Mouse (Mus musculus) neural tube, embryonic 12.5 days (tissue): ENCODE measurements at regions not wholly inside any gene's neighbourhood (a gene's known extent, or its start where the extent isn't known, plus 50 kb on each side); places are given as distances from the start of the nearest gene placed in this dataset.

Experiments
- ATAC-seq: fragments of 200-750 bp; cut with Nextera tagmentation; 2 replicates; pipeline ENCODE4 v1.8.0; 2017; ENCODE audit warnings: low read depth, mild to moderate bottlenecking, moderate TSS enrichment, moderate library complexity; ENCODE audit not compliant: low FRiP score
- H3K27ac ChIP-seq: fragments of 300-500 bp; sonication (generic); 2 replicates; pipeline ENCODE4 v1.5.1; 2016
- H3K27me3 ChIP-seq: fragments of 300-500 bp; sonication (generic); replicated peaks from 2 replicates; pipeline ENCODE4 v1.6.1; 2016; ENCODE audit warnings: mild to moderate bottlenecking
- H3K36me3 ChIP-seq: fragments of 300-500 bp; sonication (generic); 2 replicates; pipeline ENCODE4 v1.6.1; 2016; ENCODE audit warnings: mild to moderate bottlenecking
- H3K4me1 ChIP-seq: fragments of 300-500 bp; sonication (generic); 2 replicates; pipeline ENCODE4 v1.6.1; 2016
- H3K4me2 ChIP-seq: fragments of 300-500 bp; sonication (generic); replicated peaks from 2 replicates; pipeline ENCODE4 v1.6.1; 2016; ENCODE audit warnings: mild to moderate bottlenecking
- H3K4me3 ChIP-seq: fragments of 300-500 bp; sonication (generic); 2 replicates; pipeline ENCODE4 v1.5.1; 2016
- H3K9ac ChIP-seq: fragments of 300-500 bp; sonication (generic); 2 replicates; pipeline ENCODE4 v1.6.1; 2016; ENCODE audit warnings: mild to moderate bottlenecking
- H3K9me3 ChIP-seq: fragments of 300-500 bp; sonication (generic); 2 replicates; pipeline ENCODE4 v1.6.1; 2016; ENCODE audit warnings: mild to moderate bottlenecking
- WGBS: fragments of 180-500 bp; shearing (Covaris S2); methylation state at CpG from one replicate; pipeline ENCODE4 v1.1.7; 2016; 5-methylcytosine and 5-hydroxymethylcytosine counted together

GRCm38 (mm10) chr4:67899109-67899508 is 1055.1 kb downstream of the Brinp1 start:
- Histone ChIP-seq H3K27me3 (no peaks in the 10 kb centered on the region), H3K9ac (no peak overlapping the region), H3K9me3 (no peaks in the 10 kb centered on the region), H3K27ac (no peak overlapping the region), H3K36me3 (no peaks in the 10 kb centered on the region), H3K4me2 (no peak overlapping the region), H3K4me1 (no peaks in the 10 kb centered on the region), H3K4me3 (no peak overlapping the region)
- WGBS, result 81% methylated on average over 1 of the region's 1 CpGs
- ATAC-seq, result no peak

- H3K27ac ChIP-seq, result no peak overlapping the region
- no peak overlapping the region for H3K4me2 ChIP-seq
Observed at GRCm38 (mm10) chr4:67891946-67892575, 1062.1 kb downstream of the Brinp1 start.

GRCm38 (mm10) chr4:67887954-67888353 is 1060.6 kb downstream of the Tlr4 start:
- Histone ChIP-seq H3K9ac (no peak overlapping the region), H3K27ac (no peak overlapping the region), H3K36me3 (no peaks in the 10 kb centered on the region), H3K4me1 (no peaks in the 10 kb centered on the region), H3K4me3 (no peak overlapping the region), H3K4me2 (no peak overlapping the region), H3K9me3 (no peaks in the 10 kb centered on the region), H3K27me3 (no peaks in the 10 kb centered on the region)
- ATAC-seq, result no peak

More at GRCm38 (mm10) chr4:67891946-67892575, 1062.1 kb downstream of the Brinp1 start:
- no peak overlapping the region for H3K4me3 ChIP-seq
- H3K4me1 ChIP-seq, result no peaks in the 10 kb centered on the region
- ATAC-seq, result no peak
- H3K9ac ChIP-seq, result no peak overlapping the region
- H3K27me3 ChIP-seq, result no peaks in the 10 kb centered on the region
- WGBS, result 83% methylated on average over 1 of the region's 1 CpGs
- H3K36me3 ChIP-seq, result no peaks in the 10 kb centered on the region
- no peaks in the 10 kb centered on the region for H3K9me3 ChIP-seq

- no peak overlapping the region for H3K4me2 ChIP-seq
- no peak overlapping the region for H3K9ac ChIP-seq
- no peaks in the 10 kb centered on the region for H3K36me3 ChIP-seq
- H3K9me3 ChIP-seq, result no peaks in the 10 kb centered on the region
- ATAC-seq, result no peak
- no peak overlapping the region for H3K27ac ChIP-seq
- H3K27me3 ChIP-seq, result no peaks in the 10 kb centered on the region
- no peaks in the 10 kb centered on the region for H3K4me1 ChIP-seq
- H3K4me3 ChIP-seq, result no peak overlapping the region
Observed at GRCm38 (mm10) chr4:67885204-67885603, 1057.8 kb downstream of the Tlr4 start.

- H3K36me3 ChIP-seq, result no peaks in the 10 kb centered on the region
- H3K27me3 ChIP-seq, result no peaks in the 10 kb centered on the region
- H3K9me3 ChIP-seq, result no peaks in the 10 kb centered on the region
- no peak overlapping the region for H3K27ac ChIP-seq
- ATAC-seq, result no peak
- WGBS, result 75% methylated on average over 2 of the region's 2 CpGs
- H3K4me2 ChIP-seq, result no peak overlapping the region
- no peak overlapping the region for H3K9ac ChIP-seq
- H3K4me1 ChIP-seq, result no peaks in the 10 kb centered on the region
- no peak overlapping the region for H3K4me3 ChIP-seq
Observed at GRCm38 (mm10) chr4:67862218-67862617, 1034.8 kb downstream of the Tlr4 start.

GRCm38 (mm10) chr4:67861801-67862200 is 1034.4 kb downstream of the Tlr4 start:
- Histone ChIP-seq H3K4me2 (no peak overlapping the region), H3K36me3 (no peaks in the 10 kb centered on the region), H3K9ac (no peak overlapping the region), H3K9me3 (no peaks in the 10 kb centered on the region), H3K4me3 (no peak overlapping the region), H3K27me3 (no peaks in the 10 kb centered on the region), H3K27ac (no peak overlapping the region), H3K4me1 (no peaks in the 10 kb centered on the region)
- WGBS, result 88% methylated on average over 1 of the region's 1 CpGs
- ATAC-seq, result no peak

GRCm38 (mm10) chr4:67853001-67853400 is 1025.6 kb downstream of the Tlr4 start:
- 87% methylated on average over 4 of the region's 4 CpGs for WGBS
- ATAC-seq, result no peak

GRCm38 (mm10) chr4:67833397-67833796 is 1006.0 kb downstream of the Tlr4 start:
- 83% methylated on average over 4 of the region's 4 CpGs for WGBS
- Histone ChIP-seq H3K36me3 (no peaks in the 10 kb centered on the region), H3K9ac (no peak overlapping the region)

More at GRCm38 (mm10) chr4:67853001-67853400, 1025.6 kb downstream of the Tlr4 start:
- Histone ChIP-seq H3K4me3 (no peak overlapping the region), H3K27ac (no peak overlapping the region), H3K36me3 (no peaks in the 10 kb centered on the region), H3K9ac (no peak overlapping the region), H3K9me3 (no peaks in the 10 kb centered on the region), H3K27me3 (no peaks in the 10 kb centered on the region), H3K4me1 (no peaks in the 10 kb centered on the region), H3K4me2 (no peak overlapping the region)

GRCm38 (mm10) chr4:67825484-67825883 is 998.1 kb downstream of the Tlr4 start:
- no peak overlapping the region for H3K27ac ChIP-seq
- no peaks in the 10 kb centered on the region for H3K9me3 ChIP-seq
- no peak for ATAC-seq
- no peak overlapping the region for H3K4me3 ChIP-seq
- H3K4me2 ChIP-seq, result no peak overlapping the region
- no peaks in the 10 kb centered on the region for H3K4me1 ChIP-seq
- H3K36me3 ChIP-seq, result no peaks in the 10 kb centered on the region
- no peak overlapping the region for H3K9ac ChIP-seq
- WGBS, result 53% methylated on average over 1 of the region's 1 CpGs
- H3K27me3 ChIP-seq, result no peaks in the 10 kb centered on the region

More at GRCm38 (mm10) chr4:67833397-67833796, 1006.0 kb downstream of the Tlr4 start:
- Histone ChIP-seq H3K27me3 (no peaks in the 10 kb centered on the region), H3K27ac (no peak overlapping the region), H3K4me3 (no peak overlapping the region), H3K4me2 (no peak overlapping the region), H3K4me1 (no peaks in the 10 kb centered on the region), H3K9me3 (no peaks in the 10 kb centered on the region)
- no peak for ATAC-seq

GRCm38 (mm10) chr4:67796050-67796449 is 968.7 kb downstream of the Tlr4 start:
- H3K27ac ChIP-seq, result no peak overlapping the region
- no peak overlapping the region for H3K4me2 ChIP-seq
- no peak for ATAC-seq
- no peaks in the 10 kb centered on the region for H3K36me3 ChIP-seq
- H3K27me3 ChIP-seq, result no peaks in the 10 kb centered on the region
- no peak overlapping the region for H3K9ac ChIP-seq
- no peak overlapping the region for H3K4me3 ChIP-seq
- WGBS, result 44% methylated on average over 1 of the region's 1 CpGs
- H3K9me3 ChIP-seq, result no peaks in the 10 kb centered on the region
- H3K4me1 ChIP-seq, result no peaks in the 10 kb centered on the region
